ENCODE assay signal across 23 mouse cellular contexts in genomic region chr16:30749841-30750240, GRCm38 (mm10).
DNase-seq lines count a peak whose midpoint lies in the region; ATAC-seq and TF ChIP-seq lines count a peak whose summit lies in the region.
"Had no signal": no experiment of that assay in that cellular context is flagged by ENCODE, and none has a peak within 500 bp of the region (broad histone marks: within the 10 kb centered on the region; RNA-seq: fewer than 3 reads in every experiment).

No protein-coding gene starts in this region.

- H3K9me3 ChIP-seq in midbrain, embryonic 13.5 days, result no peaks in the 10 kb centered on the region
- no peaks in the 10 kb centered on the region for H3K9me3 ChIP-seq in midbrain, postnatal 0 days (ENCODE audit: low read length)
- H3K9me3 ChIP-seq: embryonic facial prominence, embryonic 12.5 days; forebrain, embryonic 13.5 days; heart, embryonic 12.5 days; hindbrain, embryonic 13.5 days; midbrain, embryonic 12.5 days had no signal

- no peak overlapping the region for H3K4me3 ChIP-seq in midbrain, embryonic 13.5 days (replicated peaks)
- H3K4me3 ChIP-seq in midbrain, postnatal 0 days (ENCODE audit: low read depth, low read length), result no peak overlapping the region
- H3K4me3 ChIP-seq: embryonic facial prominence, embryonic 12.5 days; erythroblast, embryonic 14.5 days; forebrain, embryonic 13.5 days; heart, embryonic 12.5 days; hindbrain, embryonic 13.5 days; layer of hippocampus, adult 2 months; midbrain, embryonic 12.5 days; myocyte had no signal

- peak; percentile 50 for DNase-seq in 3134 (ENCODE audit: extremely low read depth, insufficient read length, low spot score)
- DNase-seq in adrenal gland, adult 2 months, result peak; percentile 78
- peak; percentile 27 for DNase-seq in cerebellum, adult 11 months
- peak; percentile 74 to 77 for DNase-seq in cerebellum, postnatal 10 days
- DNase-seq in B cell, adult 2 months, result no peak
- DNase-seq in midbrain, postnatal 0 days (ENCODE audit: low spot score), result no peak
- DNase-seq: heart, postnatal 14 days; kidney, adult 8-10 months; kidney, postnatal 14 days; layer of hippocampus, postnatal 36 days; thymus, adult 2 months had no signal

- no peak overlapping the region for H3K4me2 ChIP-seq in midbrain, embryonic 13.5 days (replicated peaks)
- H3K4me2 ChIP-seq in midbrain, postnatal 0 days (ENCODE audit: low read depth, low read length, poor library complexity, severe bottlenecking), result no peak overlapping the region
- H3K4me2 ChIP-seq: embryonic facial prominence, embryonic 12.5 days; forebrain, embryonic 13.5 days; heart, embryonic 12.5 days; hindbrain, embryonic 13.5 days; midbrain, embryonic 12.5 days had no signal

- WGBS in midbrain, embryonic 13.5 days, result 70% methylated on average over 3 of the region's 3 CpGs
- WGBS in midbrain, postnatal 0 days, result 59% methylated on average over 3 of the region's 3 CpGs

- H3K4me1 ChIP-seq in midbrain, embryonic 13.5 days (replicated peaks), result 0 out of 2 replicates have a peak, but pooled peaks cover 6% of the 10 kb centered on the region
- H3K4me1 ChIP-seq in midbrain, postnatal 0 days (ENCODE audit: insufficient read depth, low read length), result 0 out of 2 replicates have a peak, but pooled peaks cover 2% of the 10 kb centered on the region
- H3K4me1 ChIP-seq: midbrain, embryonic 12.5 days had no signal

- H3K9ac ChIP-seq in midbrain, embryonic 13.5 days (replicated peaks), result no peak overlapping the region
- no peak overlapping the region for H3K9ac ChIP-seq in midbrain, postnatal 0 days (replicated peaks; ENCODE audit: low read length, poor library complexity, severe bottlenecking)
- H3K9ac ChIP-seq: embryonic facial prominence, embryonic 12.5 days; forebrain, embryonic 13.5 days; heart, embryonic 12.5 days; hindbrain, embryonic 13.5 days; liver, embryonic 14.5 days; midbrain, embryonic 12.5 days had no signal

- no peak overlapping the region for H3K27ac ChIP-seq in midbrain, embryonic 13.5 days
- H3K27ac ChIP-seq in midbrain, postnatal 0 days (ENCODE audit: low read depth, low read length), result no peak overlapping the region
- H3K27ac ChIP-seq: embryonic facial prominence, embryonic 12.5 days; forebrain, embryonic 13.5 days; hindbrain, embryonic 13.5 days; layer of hippocampus, adult 2 months; liver, embryonic 14.5 days; midbrain, embryonic 12.5 days had no signal

- ATAC-seq in midbrain, embryonic 13.5 days, result no peak
- ATAC-seq in midbrain, postnatal 0 days (ENCODE audit: low FRiP score), result no peak
- ATAC-seq: activated CD4-positive, CD25-positive, alpha-beta regulatory T cell, adult 4 months; forebrain, embryonic 13.5 days; inflammation-experienced regulatory T-cells, adult 6 months had no signal

- no peak for TF ChIP-seq CTCF in midbrain, postnatal 0 days (IDR thresholded peaks at IDR 0.05)

- no peaks in the 10 kb centered on the region for H3K36me3 ChIP-seq in midbrain, embryonic 13.5 days
- H3K36me3 ChIP-seq in midbrain, postnatal 0 days (ENCODE audit: insufficient read depth, low read length), result no peaks in the 10 kb centered on the region
- H3K36me3 ChIP-seq: embryonic facial prominence, embryonic 12.5 days; heart, embryonic 12.5 days; hindbrain, embryonic 13.5 days; midbrain, embryonic 12.5 days had no signal

- H3K27me3 ChIP-seq in midbrain, embryonic 13.5 days, result no peaks in the 10 kb centered on the region
- H3K27me3 ChIP-seq in midbrain, postnatal 0 days (ENCODE audit: insufficient read depth, low read length), result no peaks in the 10 kb centered on the region
- H3K27me3 ChIP-seq: embryonic facial prominence, embryonic 12.5 days; forebrain, embryonic 13.5 days; heart, embryonic 12.5 days; hindbrain, embryonic 13.5 days; midbrain, embryonic 12.5 days had no signal

Comparison
In these comparisons a context has a peak if more than half of its experiments do, and no peak if none do; other contexts are left out.
1. DNase-seq: peak in 3134 (single experiment), adrenal gland, adult 2 months (single experiment), cerebellum, adult 11 months (single experiment) and cerebellum, postnatal 10 days (2 of 2); none in B cell, adult 2 months (0 of 2) and midbrain, postnatal 0 days (single experiment).